Mouse (Mus musculus) frontal cortex, postnatal 36 days (tissue): Measurements from ENCODE around the gene Cnpy4.

Experiments used
- DNase-seq, 2 experiments: peaks; one replicate each; pipeline ENCODE4 v3.0.0; 2022; ENCODE audit warnings: low spot score in 2 of 2

Cnpy4 gene

DNA sequence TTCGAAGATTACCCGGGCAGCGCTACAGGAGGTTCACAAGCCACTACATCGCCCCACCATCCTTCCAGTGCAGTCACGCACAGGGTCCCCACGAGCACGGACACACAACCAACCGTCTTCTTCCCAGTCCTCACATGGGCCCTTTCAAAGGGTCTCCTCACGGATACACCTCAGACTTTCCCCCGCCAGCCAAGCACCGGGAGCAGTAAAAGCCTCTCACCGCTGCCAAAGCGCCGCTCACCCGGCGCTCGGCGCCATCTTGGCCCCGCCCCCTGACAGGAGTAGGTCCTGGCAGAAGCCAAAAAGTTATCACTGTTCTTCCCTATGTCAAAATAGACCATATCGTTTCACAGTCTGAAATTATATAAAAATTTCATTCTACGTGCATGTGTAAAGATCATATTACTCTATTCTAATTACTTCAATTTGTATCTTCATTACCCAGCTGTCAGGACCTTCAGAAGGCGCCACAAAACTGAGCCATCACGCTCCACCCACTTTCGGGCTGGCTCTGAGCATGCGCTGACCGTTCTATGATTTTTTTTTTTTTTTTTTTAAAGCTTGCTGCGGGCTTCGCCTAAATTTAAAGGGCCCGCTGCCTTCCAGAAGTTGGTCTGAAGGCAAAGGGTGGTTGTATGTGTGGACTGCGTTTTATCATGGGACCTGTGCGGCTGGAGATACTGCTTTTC, at the start of gene Cnpy4, which contains the start of gene Taf6:
Gene Cnpy4, plus strand, starts transcription at position 536 of the 689 bp plus-strand sequence.
Gene Taf6, minus strand, starts transcription at position 502 of the 689 bp plus-strand sequence.
- peak; percentile 77 to 84 for DNase-seq

DNA sequence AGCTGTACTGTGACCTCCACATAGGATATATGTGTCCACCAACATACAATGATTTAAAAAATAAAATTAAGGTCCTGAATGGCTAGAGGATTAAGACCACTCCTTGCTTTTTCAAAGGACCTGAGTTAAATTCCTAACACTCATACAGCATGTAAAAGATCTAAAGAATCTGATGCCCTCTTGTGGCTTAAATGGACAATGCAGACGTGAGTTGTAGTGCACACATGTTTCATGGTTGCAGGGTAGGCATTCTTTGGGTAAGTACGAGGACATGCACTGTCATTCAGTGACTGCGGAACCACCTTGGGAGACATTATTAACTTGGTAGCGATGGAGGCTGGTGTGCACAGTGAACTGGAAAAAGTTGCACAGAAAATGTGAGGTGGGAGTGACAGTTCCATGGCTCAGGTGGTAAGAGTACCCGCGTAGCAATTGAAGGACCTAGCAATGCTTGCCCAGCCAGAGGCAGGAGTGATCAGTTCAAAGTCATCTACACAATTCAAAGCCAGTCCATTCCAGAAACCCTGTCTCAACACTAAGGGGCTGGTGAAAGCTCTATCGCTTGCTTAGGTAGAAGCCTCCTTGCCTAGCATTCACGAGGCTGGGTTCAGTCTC, 49.2 kb upstream of the Cnpy4 start:
- DNase-seq: peak in 1 of 2 experiments; percentile 38

DNA sequence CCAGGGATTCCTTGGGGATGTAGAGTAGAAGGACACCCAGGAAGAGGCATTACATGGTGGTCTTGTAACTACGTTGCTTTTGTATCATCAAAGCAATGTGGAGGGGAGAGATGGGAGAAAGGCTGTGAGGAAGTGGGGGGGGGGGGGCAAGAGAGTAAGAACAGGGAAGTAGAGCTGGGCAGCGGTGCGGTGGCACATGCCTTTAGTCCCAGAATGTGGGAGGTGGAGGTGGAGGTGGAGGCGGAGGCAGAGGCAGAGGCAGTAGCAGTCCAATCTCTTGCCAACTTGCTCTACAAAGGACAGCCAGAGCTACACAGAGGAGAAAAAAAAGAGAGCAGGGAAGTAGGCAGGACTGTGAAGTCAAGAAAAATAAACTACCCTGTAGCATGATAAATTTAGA, 48.7 kb upstream of the Cnpy4 start:
- no peak for DNase-seq

DNA sequence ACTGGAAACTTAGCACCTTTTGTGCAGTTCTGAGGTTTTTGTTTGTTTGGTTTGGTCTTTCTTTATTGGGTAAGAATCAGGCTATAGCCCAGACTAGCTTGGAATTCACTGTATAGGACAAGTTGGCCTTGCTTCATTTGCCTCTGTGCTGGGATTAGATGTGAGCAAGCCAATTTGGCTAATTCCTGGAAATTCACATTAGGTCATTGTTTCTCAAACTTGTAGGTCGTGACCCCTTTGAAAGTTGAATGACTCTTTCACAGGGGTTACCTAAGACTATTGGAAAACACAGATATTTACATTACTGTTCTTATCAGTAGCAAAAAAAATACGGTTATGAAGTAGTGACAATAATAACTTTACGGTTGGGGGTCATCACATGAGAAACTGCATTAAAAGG, 32.9 kb upstream of the Cnpy4 start:
- no peak for DNase-seq

DNA sequence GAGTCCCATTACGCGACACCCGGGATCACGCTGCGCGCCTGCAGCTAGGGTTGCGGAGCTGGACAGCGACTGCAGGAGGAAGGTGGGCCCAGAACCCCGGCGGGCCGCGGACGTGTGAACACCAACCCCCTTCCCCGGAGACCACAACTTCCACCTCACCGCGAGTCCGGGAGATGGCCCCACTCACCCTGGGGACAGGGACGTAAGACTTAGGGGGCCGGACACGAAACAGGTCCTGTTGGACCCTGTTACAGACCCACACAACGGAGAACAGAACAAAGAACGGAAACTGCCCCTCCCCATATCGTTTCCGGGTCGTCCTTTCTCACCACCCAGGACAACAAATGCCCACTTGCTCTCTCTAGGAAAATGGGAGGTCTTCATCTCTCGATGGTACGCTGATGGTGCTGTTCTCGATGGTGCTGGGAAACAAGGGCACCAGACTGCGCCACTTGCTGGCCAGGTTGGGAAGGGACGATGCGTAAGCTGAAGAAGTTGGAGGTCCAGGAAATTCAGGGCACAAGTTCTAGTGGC, 31.8 kb upstream of the Cnpy4 start, which contains the start of gene Zfp113:
Gene Zfp113, minus strand, starts transcription at position 302 of the 534 bp plus-strand sequence.
- peak; percentile 90 to 94 for DNase-seq

DNA sequence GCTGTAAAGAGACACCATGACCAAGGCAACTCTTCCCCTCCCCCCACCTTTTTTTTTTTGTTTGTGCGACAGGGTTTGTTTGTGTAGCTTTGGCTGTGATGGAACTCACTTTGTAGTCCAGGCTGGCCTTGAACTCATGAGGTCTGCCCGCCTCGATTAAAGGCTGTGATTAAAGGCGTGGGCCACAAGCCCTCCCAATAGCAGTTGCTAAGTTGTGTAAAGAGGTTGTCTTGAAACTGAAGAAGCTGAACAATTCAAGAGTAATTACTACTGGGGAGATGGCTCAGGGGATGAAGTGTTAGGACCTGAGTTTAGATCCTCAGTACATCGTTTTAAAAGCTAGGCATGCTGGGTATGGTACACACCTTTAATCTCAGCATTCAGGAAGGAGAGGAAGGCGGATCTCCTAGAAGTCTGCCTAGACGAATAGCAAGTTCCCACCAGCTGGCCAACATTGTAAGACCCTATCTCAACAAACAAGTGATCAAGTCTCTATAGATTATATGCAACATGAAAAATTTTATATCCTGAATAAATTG, 27.0 kb upstream of the Cnpy4 start:
- DNase-seq: no peak

DNA sequence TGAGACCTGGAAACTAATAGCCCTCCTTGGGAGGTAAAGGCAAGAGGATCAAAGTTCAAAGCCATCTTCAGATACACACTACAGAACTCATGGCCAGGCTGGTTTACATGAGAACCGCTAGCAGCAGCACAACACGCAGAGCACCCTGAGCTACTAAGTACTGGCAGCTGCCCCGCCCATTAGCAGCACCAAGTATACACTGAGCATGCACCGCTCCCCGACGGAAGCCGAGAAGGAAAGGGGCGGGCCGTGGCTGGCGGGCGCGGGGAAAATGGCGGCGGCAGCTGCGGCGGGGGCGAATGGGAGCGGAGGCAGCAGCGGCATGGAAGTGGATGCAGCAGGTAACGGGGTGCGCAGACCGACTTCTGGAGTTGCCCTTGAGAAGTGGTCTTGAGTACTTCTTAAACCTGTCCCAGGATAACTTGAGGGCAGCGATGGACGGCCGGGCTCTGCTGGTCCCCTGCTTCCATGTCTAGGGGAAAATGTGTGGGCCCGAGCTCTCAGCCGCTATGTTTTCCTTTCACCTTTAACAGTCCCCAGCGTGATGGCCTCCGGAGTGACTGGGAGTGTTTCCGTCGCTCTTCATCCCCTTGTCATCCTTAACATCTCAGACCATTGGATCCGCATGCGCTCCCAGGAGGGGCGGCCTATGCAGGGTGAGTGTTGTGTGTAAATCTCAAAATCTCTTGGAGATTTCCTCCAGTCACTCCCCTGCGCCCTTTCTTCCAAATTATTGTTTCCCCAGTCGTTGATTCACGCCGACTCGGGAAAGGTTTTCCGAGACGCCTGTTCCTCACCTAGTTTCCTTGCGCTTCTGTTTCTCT, 26.2 kb upstream of the Cnpy4 start, which contains the start of gene Cops6:
Gene Cops6, plus strand, starts transcription at position 230 of the 824 bp plus-strand sequence.
- DNase-seq: peak; percentile 94 to 96

DNA sequence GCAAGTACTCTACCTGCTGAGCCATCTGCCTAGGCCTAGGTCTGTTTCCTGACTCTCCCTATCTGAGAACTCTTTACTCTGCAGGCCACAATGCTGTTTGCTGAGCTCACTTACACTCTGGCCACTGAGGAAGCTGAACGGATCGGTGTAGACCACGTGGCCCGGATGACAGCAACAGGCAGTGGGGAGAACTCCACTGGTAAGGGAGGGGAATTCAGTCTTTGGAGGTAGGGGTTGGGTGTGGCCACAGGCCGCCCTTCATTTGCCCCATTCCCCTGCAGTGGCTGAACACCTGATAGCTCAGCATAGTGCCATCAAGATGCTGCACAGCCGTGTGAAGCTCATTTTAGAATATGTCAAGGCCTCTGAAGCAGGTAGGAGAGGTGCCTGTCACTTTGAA, 24.2 kb upstream of the Cnpy4 start:
- no peak for DNase-seq

DNA sequence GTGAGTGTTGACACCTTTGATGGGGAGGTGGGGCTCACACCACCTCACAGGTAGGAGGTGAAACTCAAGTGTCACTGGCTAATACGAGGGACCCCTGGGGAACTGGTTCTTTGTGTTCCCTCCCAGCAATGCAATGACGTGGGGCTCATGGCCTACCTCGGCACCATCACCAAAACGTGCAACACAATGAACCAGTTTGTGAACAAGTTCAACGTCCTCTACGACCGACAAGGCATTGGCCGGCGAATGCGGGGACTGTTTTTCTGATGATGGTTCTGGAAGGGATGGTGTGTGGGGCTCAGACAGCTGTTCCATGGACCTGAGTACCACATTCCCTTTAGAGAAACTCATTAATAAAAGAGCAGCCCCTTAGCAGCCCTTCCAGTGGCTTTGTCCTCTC, 23.7 kb upstream of the Cnpy4 start:
- no peak for DNase-seq

DNA sequence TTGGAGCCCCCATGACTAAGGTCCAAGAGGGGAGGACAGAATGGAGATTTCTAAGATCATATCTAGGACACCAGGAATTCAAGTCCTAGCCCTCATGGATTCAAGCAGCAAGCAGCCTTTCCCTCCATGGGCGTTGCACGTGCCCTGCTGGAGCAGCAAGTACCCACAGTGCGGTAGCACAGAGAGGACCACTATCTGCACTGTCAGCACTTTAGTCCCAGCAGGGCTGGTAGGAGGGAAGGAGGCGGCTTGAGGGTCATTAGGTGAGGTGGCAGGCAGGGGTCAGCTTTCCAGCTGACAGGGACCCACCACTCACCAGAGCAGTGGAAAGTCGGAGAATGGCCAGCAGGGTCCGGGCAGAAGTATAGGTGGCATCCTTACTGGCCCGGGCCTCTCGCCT, 21.7 kb upstream of the Cnpy4 start:
- no peak for DNase-seq

DNA sequence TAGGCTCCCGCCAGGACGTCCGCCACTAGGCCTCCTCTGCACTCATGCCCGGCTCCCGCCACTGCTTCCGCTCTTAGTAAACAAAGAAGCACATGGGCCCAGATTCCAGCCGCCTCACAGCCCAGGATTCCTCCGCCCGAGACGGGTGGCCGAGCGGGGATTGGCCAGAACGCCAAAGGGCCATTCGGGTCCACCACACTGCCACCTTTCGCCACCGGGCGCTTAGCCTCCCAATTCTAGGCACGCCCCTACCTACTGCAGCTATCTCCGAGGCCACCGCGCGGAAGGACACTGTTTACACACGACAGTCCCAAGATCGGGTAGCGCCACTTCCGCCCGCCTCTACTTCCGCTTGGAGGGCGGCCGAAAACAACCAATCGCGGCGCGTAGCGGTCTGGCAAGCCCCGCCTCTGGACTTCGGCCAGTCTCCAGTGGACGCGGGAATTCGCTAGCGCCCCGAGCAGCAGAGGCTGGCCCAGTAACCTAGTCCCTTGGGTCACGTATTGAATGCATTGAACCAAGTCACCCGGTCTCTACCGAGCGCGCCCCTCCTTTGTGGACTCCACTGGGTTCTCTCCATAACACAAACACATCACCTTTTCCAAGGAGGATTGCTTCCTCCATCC, 16.2 kb upstream of the Cnpy4 start:
- DNase-seq: peak; percentile 94

DNA sequence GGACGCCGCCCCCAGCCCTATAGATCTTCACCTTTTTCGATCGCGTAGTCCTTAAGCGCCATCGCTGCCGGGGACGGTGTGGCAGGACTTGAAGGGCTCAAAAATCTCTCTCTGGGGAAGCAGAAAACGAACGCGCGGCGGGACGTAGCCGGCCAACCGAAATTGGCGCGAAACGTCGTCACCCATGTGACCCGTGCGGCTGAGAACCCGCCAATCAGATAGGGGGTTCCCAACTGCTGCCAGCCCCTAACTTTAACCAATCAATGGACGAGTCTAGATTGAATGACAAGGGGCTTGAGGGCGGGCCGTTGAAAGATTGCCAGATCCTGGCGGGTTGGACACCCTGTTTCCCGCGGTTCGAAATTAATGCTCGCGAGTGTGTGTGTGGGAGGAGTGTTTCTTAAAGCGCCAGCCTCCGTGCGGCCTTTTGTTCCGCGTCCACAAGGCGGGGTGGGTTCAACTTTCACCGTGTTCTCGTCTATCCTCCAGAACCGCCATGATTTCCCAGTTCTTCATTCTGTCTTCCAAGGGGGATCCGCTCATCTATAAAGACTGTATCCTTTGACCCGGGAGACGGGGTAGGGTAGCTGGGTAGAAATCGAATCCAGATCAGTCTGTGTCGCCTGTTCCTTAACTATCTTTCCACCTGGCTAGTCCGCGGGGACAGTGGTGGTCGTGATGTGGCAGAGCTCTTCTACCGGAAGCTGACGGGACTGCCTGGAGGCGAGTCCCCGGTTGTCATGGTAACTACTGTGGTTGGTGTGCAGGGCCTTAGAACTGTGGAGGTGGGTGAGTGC, 15.4 kb upstream of the Cnpy4 start, which contains the start of the genes Ap4m1 and Mcm7:
Gene Ap4m1, plus strand, starts transcription at position 308 of the 797 bp plus-strand sequence.
Gene Mcm7, minus strand, starts transcription at position 728 of the 797 bp plus-strand sequence.
- peak; percentile 95 to 98 for DNase-seq

DNA sequence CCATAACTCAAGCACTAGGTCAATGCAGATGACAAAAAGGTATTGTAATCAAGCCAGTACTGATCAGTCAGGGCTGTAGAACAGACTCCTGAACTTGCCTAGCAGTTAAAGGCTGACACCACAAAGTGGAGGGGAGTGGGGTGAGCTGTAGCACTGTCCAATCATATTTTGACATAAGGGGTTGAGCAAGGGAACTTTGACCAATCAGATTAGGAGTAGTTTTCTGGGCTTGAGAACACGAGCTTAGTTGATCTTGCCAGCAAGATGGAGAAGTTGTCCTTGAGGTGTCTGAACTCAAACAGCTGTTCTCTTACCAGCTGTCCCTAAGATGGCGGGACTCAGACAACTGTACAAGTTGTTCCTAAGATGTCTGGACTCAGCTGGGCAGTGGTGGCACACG, 14.1 kb upstream of the Cnpy4 start:
- no peak for DNase-seq

DNA sequence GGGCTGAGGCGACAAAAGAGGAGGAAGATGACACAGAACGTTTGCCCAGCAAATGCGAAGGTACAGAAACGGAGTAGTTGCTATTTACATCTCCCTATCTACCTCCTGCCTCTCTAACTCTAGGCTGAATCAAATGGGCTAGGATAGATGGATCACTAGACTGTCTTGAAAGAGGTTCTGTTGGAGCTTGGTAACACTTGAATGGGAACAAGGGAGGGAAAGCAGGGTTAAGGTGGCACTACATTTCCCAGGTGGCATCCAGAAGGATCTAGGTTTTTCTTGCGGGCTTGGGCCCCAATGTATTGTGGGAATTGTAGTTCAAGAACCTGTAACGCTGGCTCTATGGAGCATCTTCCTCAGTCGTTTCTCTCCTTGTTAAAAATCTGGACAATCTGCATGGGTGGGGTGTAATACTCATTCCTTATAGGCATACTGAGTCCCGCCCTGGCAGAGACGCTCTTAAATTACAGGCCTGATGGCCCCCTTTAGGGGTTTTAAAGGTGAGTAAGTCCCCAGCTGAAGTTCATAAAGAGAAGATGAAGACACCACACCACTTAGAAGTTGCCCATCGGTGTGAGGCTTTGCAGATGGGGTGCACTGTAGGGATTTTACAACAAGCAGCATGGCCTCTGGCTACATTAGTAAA, 499 bp downstream of the Cnpy4 start:
- DNase-seq: peak; percentile 79 to 86

DNA sequence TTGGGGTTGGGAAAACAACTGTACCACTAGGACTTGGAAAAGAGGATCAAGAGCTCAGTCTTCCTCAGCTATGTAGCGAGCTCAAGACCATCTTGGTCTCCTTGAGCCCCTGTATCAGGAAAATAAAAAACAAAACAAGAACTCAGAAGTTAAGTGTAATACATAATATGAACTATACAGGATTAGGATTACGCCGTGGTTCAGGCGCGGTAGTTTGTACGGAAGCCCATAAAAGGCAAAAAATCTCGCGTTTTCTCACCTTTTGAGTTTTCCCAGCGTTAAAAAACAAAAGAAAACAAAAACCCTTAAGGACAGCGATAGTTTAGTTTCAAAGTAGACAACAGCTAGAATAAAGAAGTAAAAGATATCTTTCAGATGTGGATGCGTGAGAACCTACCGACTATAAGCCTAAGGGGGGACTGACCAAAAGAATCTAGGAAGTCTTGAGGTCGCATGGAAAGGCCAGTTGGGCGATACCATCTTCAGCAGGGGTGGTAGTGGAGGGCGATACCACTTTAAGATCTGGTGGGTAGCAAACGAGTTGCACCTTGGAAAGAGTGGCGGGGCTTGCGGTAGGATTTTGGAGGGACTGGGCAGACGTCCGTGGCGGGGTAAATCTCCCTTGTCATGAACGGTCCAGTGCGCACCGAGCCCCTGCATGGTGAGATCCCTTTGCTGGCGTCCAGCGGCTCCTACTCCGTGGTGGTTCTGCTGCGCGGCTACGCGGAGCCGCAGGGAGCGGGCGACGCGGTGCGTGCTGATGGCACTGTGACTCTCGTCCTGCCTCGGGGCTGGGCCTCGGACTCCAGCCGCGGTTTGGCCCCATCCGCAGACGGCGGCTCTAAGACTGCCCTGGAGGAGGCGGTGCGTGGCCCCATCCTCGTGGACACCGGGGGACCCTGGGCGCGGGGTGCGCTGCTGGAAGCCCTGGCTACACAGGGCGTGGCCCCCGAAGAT, 6.8 kb downstream of the Cnpy4 start, which contains the start of gene Mblac1:
Gene Mblac1, plus strand, starts transcription at position 544 of the 957 bp plus-strand sequence.
- peak; percentile 86 to 88 for DNase-seq

DNA sequence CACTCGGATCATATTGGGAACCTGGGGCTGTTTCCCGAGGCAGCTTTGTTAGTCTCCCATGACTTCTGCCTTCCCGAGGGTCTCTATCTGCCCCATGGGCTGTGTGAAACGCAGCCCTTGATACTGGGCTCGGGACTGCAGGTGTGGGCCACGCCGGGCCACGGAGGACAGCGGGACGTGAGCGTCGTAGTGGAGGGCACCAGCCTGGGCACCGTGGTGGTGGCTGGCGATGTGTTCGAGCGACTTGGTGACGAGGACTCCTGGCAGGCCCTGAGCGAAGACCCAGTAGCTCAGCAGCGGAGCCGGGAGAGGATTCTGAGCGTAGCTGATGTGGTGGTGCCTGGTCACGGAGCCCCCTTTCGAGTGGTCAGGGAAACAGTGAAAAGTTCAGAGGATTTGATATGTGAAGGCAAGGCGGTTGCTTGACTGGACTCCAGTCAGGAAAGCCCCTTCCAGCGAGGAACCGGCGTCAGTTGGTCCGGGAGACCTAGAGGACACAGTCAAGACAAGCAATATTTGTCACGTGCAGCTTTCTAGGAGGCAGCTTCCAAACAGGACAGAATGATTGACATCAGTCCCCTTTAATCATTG, 7.6 kb downstream of the Cnpy4 start:
- DNase-seq: peak; percentile 34 to 36

DNA sequence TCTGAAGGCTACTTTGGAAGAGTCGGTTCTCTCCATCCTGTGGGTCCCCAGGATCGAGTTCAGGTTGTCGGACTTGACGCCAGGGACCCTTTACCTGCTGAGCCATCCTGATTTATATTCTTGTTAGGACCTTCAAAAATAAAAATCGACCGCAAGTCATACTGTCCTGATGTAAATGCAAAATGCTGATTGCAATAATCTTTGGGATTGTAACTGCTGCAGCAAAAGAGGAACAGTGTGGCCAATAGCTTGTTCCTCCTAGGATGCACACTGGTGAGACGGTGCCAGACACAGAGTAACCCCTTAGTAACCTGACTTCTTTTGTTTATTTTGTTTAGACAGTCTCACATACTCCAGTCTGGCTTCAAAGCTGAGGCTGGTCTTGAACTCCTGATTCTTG, 8.2 kb downstream of the Cnpy4 start:
- DNase-seq: no peak

DNA sequence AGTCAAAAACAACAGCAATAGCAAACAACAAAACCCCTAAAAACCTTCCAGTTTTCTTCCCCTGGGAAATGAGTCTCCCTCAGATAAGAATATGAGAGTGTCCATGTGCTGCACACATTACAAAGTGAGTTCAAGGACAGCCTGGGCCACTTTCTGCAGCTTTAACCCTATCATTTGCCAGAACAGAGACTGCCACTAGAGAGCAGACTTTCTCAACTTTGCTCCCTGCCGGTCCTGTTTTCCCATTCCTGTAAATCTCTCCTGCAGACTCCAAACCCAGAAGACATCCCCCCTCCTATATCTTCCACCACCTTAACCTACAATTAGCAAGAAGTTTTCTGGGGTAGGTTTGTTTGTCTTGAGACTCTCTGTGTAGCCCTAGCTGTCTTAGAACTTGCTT, 12.3 kb downstream of the Cnpy4 start:
- no peak for DNase-seq
